Mouse (Mus musculus): Measurements from ENCODE around the gene Trim47. TPM values are rescaled to one million over a fixed set of nuclear protein-coding genes. Genes with fewer than 3 reads are reported as not detected.

Trim47 gene
- 3.0 TPM in 2 replicates for polyA plus RNA-seq (2014; fragmentation: Nextera tagmentation; extraction: Ambion mirVana)

DNA sequence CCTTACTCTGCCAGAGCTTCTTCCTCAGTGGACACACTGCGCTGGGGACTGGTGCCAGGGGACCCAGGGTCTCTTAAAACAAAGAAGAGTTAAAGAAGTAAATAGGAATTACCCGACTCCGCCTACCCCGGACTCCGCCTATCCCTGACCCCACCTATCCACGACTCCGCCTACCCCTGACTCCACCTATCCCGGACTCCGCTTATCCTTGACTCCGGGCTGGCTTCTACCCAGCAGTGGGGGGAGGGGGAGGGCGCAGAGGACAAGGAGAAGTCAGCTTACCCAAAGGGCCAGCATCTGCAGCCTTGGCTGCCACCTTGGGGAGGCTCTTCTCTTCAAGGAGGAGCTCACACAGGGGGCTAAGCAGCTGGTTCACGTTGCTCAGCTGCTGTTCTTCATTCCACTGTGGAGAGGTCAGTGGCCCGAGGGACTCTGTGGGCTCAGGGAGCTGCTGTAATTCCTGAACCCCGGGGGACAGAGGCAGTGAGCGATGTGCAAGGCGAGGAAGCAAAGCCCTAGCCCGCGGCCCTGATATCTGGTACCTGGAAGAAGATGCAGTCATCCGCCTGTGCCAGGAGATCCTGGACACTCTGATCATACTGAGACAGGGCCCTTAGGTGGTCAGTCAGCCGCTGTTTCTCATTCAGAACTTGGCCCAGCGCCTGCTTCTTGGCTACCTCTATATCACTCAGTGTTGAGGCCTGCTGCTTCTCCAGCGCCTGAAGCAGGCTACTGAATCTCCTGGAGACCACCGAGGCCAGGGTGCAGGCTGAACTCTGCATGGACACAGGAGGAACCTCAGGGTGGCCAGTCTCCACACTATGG lies at the start of gene Trim47:
Gene Trim47, minus strand, starts transcription at position 55 of the 825 bp plus-strand sequence.
- H3K4me3 ChIP-seq (ENCODE audit: low read depth, low read length): no peak within 1 kb of the TSS
- H3K36me3 ChIP-seq (ENCODE audit: control insufficient read depth, insufficient read depth, low read length): 0 out of 2 replicates have a peak, but pooled peaks cover 3% of the 10 kb centered on the region
- peaks cover 4% of the 10 kb centered on the region; the same call in 1 of the 2 replicates for H3K4me1 ChIP-seq (replicated peaks; ENCODE audit: control insufficient read depth, insufficient read depth, low read length)
- no peaks in the 10 kb centered on the region for H3K27me3 ChIP-seq (ENCODE audit: control insufficient read depth, insufficient read depth, low read length)
- ATAC-seq (ENCODE audit: low FRiP score): no peak
- no peak within 1 kb of the TSS for H3K9ac ChIP-seq (ENCODE audit: low read depth, low read length)
- 28% methylated on average over 23 of the region's 23 CpGs for WGBS
- no peaks in the 10 kb centered on the region for H3K9me3 ChIP-seq (ENCODE audit: control insufficient read depth, low read length)
- H3K27ac ChIP-seq (ENCODE audit: low read depth, low read length): no peak within 1 kb of the TSS; the same call in 1 of the 2 replicates
- no peak within 1 kb of the TSS; the same call in 1 of the 2 replicates for H3K4me2 ChIP-seq (replicated peaks; ENCODE audit: low read depth, low read length)
- DNase-seq (ENCODE audit: low spot score): peak; percentile 58

DNA sequence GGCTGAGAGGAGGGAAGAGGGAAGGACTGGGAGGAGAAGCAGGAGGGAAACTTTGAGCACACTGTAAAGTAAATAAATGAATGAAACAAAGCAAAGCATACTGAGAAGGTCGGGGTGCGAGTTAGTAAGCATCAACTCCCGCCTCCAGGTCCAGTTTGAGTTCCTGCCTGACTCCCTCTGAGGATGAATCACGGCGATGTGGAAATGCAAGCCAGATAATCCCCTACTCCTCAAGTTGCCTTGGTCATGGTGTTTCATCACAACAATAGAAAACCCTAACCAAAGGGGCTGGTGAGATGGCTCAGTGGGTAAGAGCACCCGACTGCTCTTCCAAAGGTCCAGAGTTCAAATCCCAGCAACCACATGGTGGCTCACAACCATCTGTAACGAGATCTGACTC lies 49.0 kb upstream of the Trim47 start:
- H3K36me3 ChIP-seq (ENCODE audit: control insufficient read depth, insufficient read depth, low read length): peaks cover 9% of the 10 kb centered on the region; the same call in 1 of the 2 replicates
- 92% methylated on average over 7 of the region's 7 CpGs for whole genome bisulfite sequencing

DNA sequence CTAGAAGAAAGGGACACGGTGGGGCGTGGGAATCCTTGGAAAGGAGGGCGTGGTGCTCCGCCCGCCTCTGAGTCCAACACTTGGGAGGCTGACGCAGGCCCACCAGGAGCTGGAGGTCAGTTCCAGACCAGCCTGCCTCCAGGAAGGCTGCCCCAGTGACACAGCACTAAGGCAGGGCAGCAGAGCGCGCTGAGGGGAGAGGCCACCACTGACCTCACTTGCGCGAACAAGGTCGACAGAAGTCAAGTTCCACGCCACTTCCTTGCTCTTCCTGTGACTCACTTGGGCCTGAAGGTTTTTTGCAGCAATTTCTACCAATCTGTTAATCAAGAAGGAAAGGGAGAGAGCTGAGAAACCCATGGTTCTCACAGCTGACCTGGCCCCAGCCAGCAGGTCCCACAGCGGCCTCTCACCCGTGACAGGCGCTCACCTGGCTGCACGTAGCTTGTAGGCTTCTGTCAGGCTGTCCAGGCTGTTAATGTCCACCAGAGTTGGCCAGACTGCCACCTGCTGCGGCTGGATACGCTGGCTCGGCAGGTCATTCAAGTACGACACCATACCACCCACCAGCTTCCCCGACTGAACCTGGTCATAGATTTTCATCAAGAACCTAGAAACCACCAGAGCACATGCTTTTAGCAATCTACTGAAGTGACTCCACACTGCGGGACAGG lies 47.9 kb upstream of the Trim47 start:
- H3K9me3 ChIP-seq (ENCODE audit: control insufficient read depth, low read length): no peaks in the 10 kb centered on the region
- 93% methylated on average over 22 of the region's 22 CpGs for WGBS
- H3K4me2 ChIP-seq (replicated peaks; ENCODE audit: low read depth, low read length): no peak overlapping the region
- no peak for DNase-seq (ENCODE audit: low spot score)
- no peak overlapping the region for H3K27ac ChIP-seq (ENCODE audit: low read depth, low read length)
- no peak for ATAC-seq (ENCODE audit: low FRiP score)
- H3K27me3 ChIP-seq (ENCODE audit: control insufficient read depth, insufficient read depth, low read length): no peaks in the 10 kb centered on the region
- no peak overlapping the region for H3K9ac ChIP-seq (ENCODE audit: low read depth, low read length)
- H3K36me3 ChIP-seq (ENCODE audit: control insufficient read depth, insufficient read depth, low read length): peaks cover 9% of the 10 kb centered on the region; the same call in 1 of the 2 replicates
- no peak overlapping the region for H3K4me3 ChIP-seq (ENCODE audit: low read depth, low read length)
- H3K4me1 ChIP-seq (replicated peaks; ENCODE audit: control insufficient read depth, insufficient read depth, low read length): no peaks in the 10 kb centered on the region

More for the DNA sequence above, 49.0 kb upstream of the Trim47 start:
- Histone ChIP-seq H3K27ac (ENCODE audit: low read depth, low read length) (no peak overlapping the region), H3K9me3 (ENCODE audit: control insufficient read depth, low read length) (no peaks in the 10 kb centered on the region), H3K27me3 (ENCODE audit: control insufficient read depth, insufficient read depth, low read length) (no peaks in the 10 kb centered on the region), H3K4me1 (replicated peaks; ENCODE audit: control insufficient read depth, insufficient read depth, low read length) (no peaks in the 10 kb centered on the region), H3K9ac (ENCODE audit: low read depth, low read length) (no peak overlapping the region), H3K4me3 (ENCODE audit: low read depth, low read length) (no peak overlapping the region), H3K4me2 (replicated peaks; ENCODE audit: low read depth, low read length) (no peak overlapping the region)
- ATAC-seq (ENCODE audit: low FRiP score) (no peak), DNase-seq (ENCODE audit: low spot score) (no peak)

DNA sequence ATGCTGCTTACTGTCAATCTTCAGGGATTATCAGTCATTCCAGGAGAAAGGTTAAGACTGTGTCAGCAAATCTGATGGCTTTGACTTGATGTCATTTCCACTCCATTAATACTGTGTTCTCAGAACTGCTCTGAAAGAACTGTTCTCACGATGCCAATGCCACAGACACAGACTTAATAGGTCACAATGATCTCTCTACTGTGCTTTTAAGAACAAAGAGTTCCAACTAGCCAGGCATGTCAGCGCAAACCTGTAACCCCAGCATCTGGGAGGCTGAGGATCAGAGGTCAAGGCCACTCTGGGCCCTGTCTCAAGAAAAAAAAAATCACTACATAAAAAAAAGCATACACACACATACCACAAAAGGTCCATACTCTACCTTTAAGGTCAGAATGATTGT lies 44.9 kb upstream of the Trim47 start:
- no peaks in the 10 kb centered on the region for H3K27me3 ChIP-seq (ENCODE audit: control insufficient read depth, insufficient read depth, low read length)
- DNase-seq (ENCODE audit: low spot score): no peak
- H3K4me3 ChIP-seq (ENCODE audit: low read depth, low read length): no peak overlapping the region
- H3K9me3 ChIP-seq (ENCODE audit: control insufficient read depth, low read length): no peaks in the 10 kb centered on the region
- H3K9ac ChIP-seq (ENCODE audit: low read depth, low read length): no peak overlapping the region
- no peak overlapping the region for H3K4me2 ChIP-seq (replicated peaks; ENCODE audit: low read depth, low read length)
- 88% methylated on average over 2 of the region's 2 CpGs for WGBS
- H3K27ac ChIP-seq (ENCODE audit: low read depth, low read length): no peak overlapping the region
- H3K36me3 ChIP-seq (ENCODE audit: control insufficient read depth, insufficient read depth, low read length): 0 out of 2 replicates have a peak, but pooled peaks cover 5% of the 10 kb centered on the region
- no peak for ATAC-seq (ENCODE audit: low FRiP score)
- no peaks in the 10 kb centered on the region for H3K4me1 ChIP-seq (replicated peaks; ENCODE audit: control insufficient read depth, insufficient read depth, low read length)

DNA sequence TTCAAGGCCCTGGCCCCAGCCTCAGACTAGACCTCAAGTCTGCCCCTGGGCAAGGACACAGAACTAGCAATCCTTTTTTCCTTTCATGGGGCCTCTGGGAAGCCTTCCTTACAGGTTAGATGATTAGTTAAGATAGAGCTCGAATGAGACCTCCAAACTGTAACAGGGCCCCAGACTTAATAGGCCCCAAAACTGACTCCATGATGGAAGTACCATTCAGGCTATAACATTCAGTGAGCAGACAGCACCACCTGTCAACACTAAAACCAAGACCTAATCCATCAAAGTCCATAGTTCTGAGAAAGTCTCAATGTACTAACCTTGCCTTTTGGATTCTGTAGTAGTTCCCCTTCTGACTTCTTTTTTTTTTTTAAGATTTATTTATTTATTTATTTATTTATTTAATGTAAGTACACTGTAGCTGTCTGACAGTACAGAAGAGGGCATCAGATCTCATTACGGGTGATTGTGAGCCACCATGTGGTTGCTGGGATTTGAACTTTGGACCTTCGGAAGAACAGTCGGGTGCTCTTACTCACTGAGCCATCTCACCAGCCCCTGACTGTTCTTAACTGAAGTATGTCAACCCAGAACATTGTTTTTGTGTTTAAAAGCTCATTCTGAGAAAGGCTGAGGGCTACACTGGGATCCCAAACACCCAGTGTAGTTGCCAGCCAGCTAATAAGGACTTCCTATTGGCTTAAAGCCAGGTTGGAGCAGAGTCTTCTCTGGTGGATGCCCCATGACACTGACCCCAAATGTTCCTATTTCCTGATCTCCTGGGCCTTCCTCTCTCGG lies 43.2 kb upstream of the Trim47 start:
- 86% methylated on average over 5 of the region's 5 CpGs for WGBS
- Histone ChIP-seq H3K27me3 (ENCODE audit: control insufficient read depth, insufficient read depth, low read length) (no peaks in the 10 kb centered on the region), H3K9me3 (ENCODE audit: control insufficient read depth, low read length) (no peaks in the 10 kb centered on the region), H3K36me3 (ENCODE audit: control insufficient read depth, insufficient read depth, low read length) (0 out of 2 replicates have a peak, but pooled peaks cover 5% of the 10 kb centered on the region), H3K4me2 (replicated peaks; ENCODE audit: low read depth, low read length) (no peak overlapping the region), H3K4me1 (replicated peaks; ENCODE audit: control insufficient read depth, insufficient read depth, low read length) (peaks cover 3% of the 10 kb centered on the region; the same call in 1 of the 2 replicates), H3K9ac (ENCODE audit: low read depth, low read length) (no peak overlapping the region), H3K4me3 (ENCODE audit: low read depth, low read length) (no peak overlapping the region), H3K27ac (ENCODE audit: low read depth, low read length) (no peak overlapping the region)
- no peak for ATAC-seq (ENCODE audit: low FRiP score)
- no peak for DNase-seq (ENCODE audit: low spot score)

DNA sequence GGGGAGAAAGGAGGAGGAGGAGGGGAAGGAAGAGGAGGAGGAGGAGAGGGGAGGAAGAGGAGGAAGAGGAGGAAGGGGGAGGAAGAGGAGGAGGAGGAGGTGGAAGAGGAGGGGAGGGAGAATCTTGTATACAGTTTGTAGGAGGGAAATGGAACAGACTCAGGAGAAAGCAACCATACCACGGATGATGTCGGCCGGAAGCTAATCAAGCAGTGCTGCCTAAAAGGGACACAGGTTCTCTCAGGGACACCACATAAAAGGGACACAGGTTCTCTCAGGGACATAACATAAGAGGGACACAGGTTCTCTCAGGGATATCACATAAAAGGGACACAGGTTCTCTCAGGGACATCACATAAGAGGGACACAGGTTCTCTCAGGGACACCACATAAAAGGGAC lies 42.2 kb upstream of the Trim47 start:
- 87% methylated on average over 3 of the region's 3 CpGs for WGBS
- Histone ChIP-seq H3K27me3 (ENCODE audit: control insufficient read depth, insufficient read depth, low read length) (no peaks in the 10 kb centered on the region), H3K9me3 (ENCODE audit: control insufficient read depth, low read length) (no peaks in the 10 kb centered on the region), H3K4me2 (replicated peaks; ENCODE audit: low read depth, low read length) (no peak overlapping the region), H3K9ac (ENCODE audit: low read depth, low read length) (no peak overlapping the region), H3K4me1 (replicated peaks; ENCODE audit: control insufficient read depth, insufficient read depth, low read length) (peaks cover 3% of the 10 kb centered on the region; the same call in 1 of the 2 replicates), H3K4me3 (ENCODE audit: low read depth, low read length) (no peak overlapping the region), H3K36me3 (ENCODE audit: control insufficient read depth, insufficient read depth, low read length) (no peaks in the 10 kb centered on the region), H3K27ac (ENCODE audit: low read depth, low read length) (no peak overlapping the region)
- DNase-seq (ENCODE audit: low spot score) (no peak), ATAC-seq (ENCODE audit: low FRiP score) (no peak)

DNA sequence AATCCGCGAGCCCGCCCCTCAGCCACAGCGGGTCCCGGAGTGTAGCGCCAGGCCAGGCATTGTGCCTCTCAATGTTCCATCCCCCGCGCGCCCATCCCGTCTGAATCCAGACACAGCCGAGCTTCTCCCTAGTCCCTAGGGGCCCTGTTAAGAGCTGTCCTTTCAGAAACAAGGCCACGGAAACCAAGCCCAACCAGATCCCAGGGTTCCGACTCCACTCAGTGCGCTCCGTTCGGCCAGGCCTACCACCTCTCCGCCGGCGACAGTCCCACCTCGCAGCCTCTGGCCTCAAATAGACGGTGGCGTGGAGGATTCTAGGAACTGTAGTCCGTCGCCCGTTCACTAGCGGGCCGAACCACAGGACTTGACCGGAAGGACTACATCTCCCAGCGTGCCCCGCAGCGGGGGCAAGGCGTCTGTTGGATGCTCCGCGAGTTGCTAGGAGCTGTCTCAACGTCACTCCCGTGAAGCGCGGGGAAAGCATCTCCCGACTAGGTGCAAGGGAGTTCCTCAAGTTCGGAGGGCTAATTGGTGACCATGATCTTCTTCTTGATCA lies 41.0 kb upstream of the Trim47 start, which contains the start of gene Fbf1:
Gene Fbf1, minus strand, starts transcription at position 283 of the 556 bp plus-strand sequence.
- under 1% methylated on average over 40 of the region's 40 CpGs for WGBS
- Histone ChIP-seq H3K9ac (ENCODE audit: low read depth, low read length) (peak within 1 kb of the TSS; percentile 91), H3K4me2 (replicated peaks; ENCODE audit: low read depth, low read length) (peak within 1 kb of the TSS; percentile 71), H3K27me3 (ENCODE audit: control insufficient read depth, insufficient read depth, low read length) (no peaks in the 10 kb centered on the region), H3K4me1 (replicated peaks; ENCODE audit: control insufficient read depth, insufficient read depth, low read length) (peaks cover 7% of the 10 kb centered on the region), H3K4me3 (ENCODE audit: low read depth, low read length) (peak within 1 kb of the TSS; percentile 69), H3K9me3 (ENCODE audit: control insufficient read depth, low read length) (no peaks in the 10 kb centered on the region), H3K27ac (ENCODE audit: low read depth, low read length) (peak within 1 kb of the TSS; percentile 85), H3K36me3 (ENCODE audit: control insufficient read depth, insufficient read depth, low read length) (no peaks in the 10 kb centered on the region)
- ATAC-seq (ENCODE audit: low FRiP score) (peak; percentile 96), DNase-seq (ENCODE audit: low spot score) (peak; percentile 96)

DNA sequence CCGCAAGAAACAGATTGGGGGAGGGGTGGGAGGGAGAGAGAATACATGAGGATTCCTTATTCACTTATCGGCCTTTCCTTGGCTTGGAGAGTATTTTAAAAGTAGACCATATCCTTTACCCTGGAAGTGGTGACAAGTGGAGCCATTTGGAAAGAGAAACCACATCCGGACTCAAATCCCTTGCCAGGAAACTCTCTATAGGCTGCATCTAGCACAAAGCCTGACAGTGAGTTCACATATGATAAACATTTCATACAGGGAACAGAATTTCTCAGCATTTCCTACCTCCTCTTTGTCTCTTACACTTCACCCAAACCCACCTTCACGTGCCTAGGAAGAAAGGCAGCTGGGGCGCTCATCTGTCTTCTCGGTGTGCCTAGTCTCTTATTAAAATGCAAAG lies 40.2 kb upstream of the Trim47 start:
- WGBS: 13% methylated on average over 6 of the region's 6 CpGs
- ATAC-seq (ENCODE audit: low FRiP score) (peak; percentile 14; the same call in 1 of the 2 replicates), DNase-seq (ENCODE audit: low spot score) (no peak)
- Histone ChIP-seq H3K27me3 (ENCODE audit: control insufficient read depth, insufficient read depth, low read length) (no peaks in the 10 kb centered on the region), H3K4me1 (replicated peaks; ENCODE audit: control insufficient read depth, insufficient read depth, low read length) (peaks cover 7% of the 10 kb centered on the region), H3K36me3 (ENCODE audit: control insufficient read depth, insufficient read depth, low read length) (no peaks in the 10 kb centered on the region), H3K9ac (ENCODE audit: low read depth, low read length) (peak overlapping the region; percentile 91), H3K9me3 (ENCODE audit: control insufficient read depth, low read length) (no peaks in the 10 kb centered on the region), H3K4me3 (ENCODE audit: low read depth, low read length) (peak overlapping the region; percentile 69), H3K4me2 (replicated peaks; ENCODE audit: low read depth, low read length) (peak overlapping the region; percentile 71), H3K27ac (ENCODE audit: low read depth, low read length) (peak overlapping the region; percentile 85)
